16 mouse cellular contexts compared by ENCODE assay signal in the genomic region with DNA sequence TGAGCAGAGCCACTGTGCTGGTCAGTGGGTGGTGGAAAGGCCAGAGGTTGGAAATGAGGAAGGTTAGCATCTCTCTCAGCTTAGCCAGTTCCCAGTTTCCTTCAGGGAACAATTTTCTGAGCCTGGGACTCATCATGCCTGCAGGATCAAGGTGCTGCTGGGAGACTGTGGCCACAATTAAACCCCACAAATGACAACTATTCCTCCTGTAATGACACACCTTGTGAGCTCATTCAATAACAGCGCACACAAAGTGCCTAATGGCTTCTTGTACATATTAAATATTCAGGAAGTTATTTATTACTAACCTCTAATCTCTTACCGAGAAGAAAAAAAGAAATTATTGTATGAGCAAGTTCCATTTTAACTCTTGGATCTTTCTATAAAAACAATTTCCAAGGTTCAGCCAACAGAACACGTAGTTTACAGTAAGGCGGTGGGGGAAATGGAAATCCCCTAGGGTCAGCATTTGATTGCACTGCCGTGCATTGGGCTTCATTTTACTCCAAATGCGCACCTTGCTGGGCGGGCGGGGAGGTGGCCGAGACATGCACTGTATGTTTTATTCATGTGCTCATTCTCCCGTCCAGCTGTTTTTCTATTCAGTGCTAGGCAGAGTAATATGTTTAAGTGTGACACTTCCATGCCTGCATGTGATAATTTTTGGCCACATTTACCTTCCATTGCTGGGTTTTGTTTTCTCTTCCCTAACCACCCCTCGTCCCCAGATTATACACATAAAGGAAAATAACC.
DNase-seq lines count a peak whose midpoint lies in the region; ATAC-seq lines count a peak whose summit lies in the region.
"Had no signal": no experiment of that assay in that cellular context is flagged by ENCODE, and none has a peak within 500 bp of the region (broad histone marks: within the 10 kb centered on the region; RNA-seq: fewer than 3 reads in every experiment).

No protein-coding gene starts in this region.

- no peaks in the 10 kb centered on the region for H3K27me3 ChIP-seq in kidney, embryonic 14.5 days (ENCODE audit: control insufficient read depth, insufficient read depth, low read length)
- H3K27me3 ChIP-seq in forebrain, embryonic 16.5 days (replicated peaks; ENCODE audit: control insufficient read depth, insufficient read depth, low read length): no peaks in the 10 kb centered on the region
- H3K27me3 ChIP-seq: forebrain, embryonic 15.5 days; heart, embryonic 13.5 days had no signal

- H3K36me3 ChIP-seq in kidney, embryonic 14.5 days (ENCODE audit: control insufficient read depth, insufficient read depth, low read length): no peaks in the 10 kb centered on the region
- H3K36me3 ChIP-seq in forebrain, embryonic 16.5 days (ENCODE audit: control insufficient read depth, insufficient read depth): no peaks in the 10 kb centered on the region
- H3K36me3 ChIP-seq: forebrain, embryonic 15.5 days; G1E; heart, embryonic 13.5 days had no signal

- H3K27ac ChIP-seq in kidney, embryonic 14.5 days (ENCODE audit: low read depth, low read length): no peak overlapping the region
- no peak overlapping the region for H3K27ac ChIP-seq in forebrain, embryonic 16.5 days (ENCODE audit: low read length)
- H3K27ac ChIP-seq: forebrain, embryonic 15.5 days; heart, embryonic 13.5 days; kidney, postnatal 0 days had no signal

- no peaks in the 10 kb centered on the region for H3K9me3 ChIP-seq in kidney, embryonic 14.5 days (ENCODE audit: control insufficient read depth, low read length)
- no peaks in the 10 kb centered on the region for H3K9me3 ChIP-seq in forebrain, embryonic 16.5 days (ENCODE audit: control insufficient read depth, low read length)
- H3K9me3 ChIP-seq: forebrain, embryonic 15.5 days; G1E; heart, embryonic 13.5 days had no signal

- H3K9ac ChIP-seq in kidney, embryonic 14.5 days (ENCODE audit: low read depth, low read length): no peak overlapping the region
- no peak overlapping the region for H3K9ac ChIP-seq in forebrain, embryonic 16.5 days (replicated peaks; ENCODE audit: low read depth, low read length)
- H3K9ac ChIP-seq: forebrain, embryonic 15.5 days; heart, embryonic 13.5 days had no signal

- 65% methylated on average over 11 of the region's 11 CpGs for WGBS in kidney, embryonic 14.5 days
- 77% methylated on average over 11 of the region's 11 CpGs for WGBS in forebrain, embryonic 16.5 days

- no peak overlapping the region for H3K4me3 ChIP-seq in kidney, embryonic 14.5 days (ENCODE audit: low read length)
- no peak overlapping the region for H3K4me3 ChIP-seq in forebrain, embryonic 16.5 days (replicated peaks; ENCODE audit: low read length)
- H3K4me3 ChIP-seq: erythroblast, embryonic 14.5 days; forebrain, embryonic 15.5 days; heart, embryonic 13.5 days had no signal

- no peaks in the 10 kb centered on the region for H3K4me1 ChIP-seq in kidney, embryonic 14.5 days (ENCODE audit: control insufficient read depth, insufficient read depth, low read length)
- H3K4me1 ChIP-seq in forebrain, embryonic 16.5 days (replicated peaks; ENCODE audit: control insufficient read depth, insufficient read depth, low read length): no peaks in the 10 kb centered on the region
- H3K4me1 ChIP-seq: forebrain, embryonic 15.5 days; heart, embryonic 13.5 days had no signal

- H3K4me2 ChIP-seq in kidney, embryonic 14.5 days (replicated peaks; ENCODE audit: low read depth, low read length): no peak overlapping the region
- no peak overlapping the region for H3K4me2 ChIP-seq in forebrain, embryonic 16.5 days (ENCODE audit: low read length)
- H3K4me2 ChIP-seq: forebrain, embryonic 15.5 days; heart, embryonic 13.5 days had no signal

- DNase-seq in kidney, adult 18-20 months: peak; percentile 38
- peak; percentile 34 for DNase-seq in testis, postnatal 10 days (ENCODE audit: low spot score)
- no peak for DNase-seq in testis, postnatal 14 days (ENCODE audit: low spot score)
- DNase-seq in kidney, postnatal 25 days: peak; percentile 28 to 56
- DNase-seq in cerebellum, postnatal 25 days: no peak
- DNase-seq: cerebellum, postnatal 14 days; lung, adult 18-20 months; right cerebral cortex, postnatal 14 days; thymus, postnatal 14 days had no signal

- no peak for ATAC-seq in kidney, embryonic 14.5 days (ENCODE audit: low FRiP score, low TSS enrichment)
- no peak for ATAC-seq in forebrain, embryonic 16.5 days
- ATAC-seq: forebrain, embryonic 15.5 days had no signal

Comparison
In these comparisons a context has a peak if more than half of its experiments do, and no peak if none do; other contexts are left out.
1. DNase-seq: peak in kidney, adult 18-20 months (single experiment), testis, postnatal 10 days (single experiment) and kidney, postnatal 25 days (2 of 2); none in testis, postnatal 14 days (single experiment) and cerebellum, postnatal 25 days (0 of 2).